Mouse (Mus musculus) MEL (cell line): ENCODE measurements around the gene Mrps24.

ENCODE experiments used
- CTCF ChIP-seq, 3 experiments: IDR thresholded peaks in 2 of 3; conservative IDR thresholded peaks in 1 of 3; 2 replicates each; pipeline ENCODE4 v1.5.1; 2011 to 2012; ENCODE audit warnings: low read length in 3 of 3, low read depth in 2 of 3, mild to moderate bottlenecking in 2 of 3, improper control_type of control experiment in 1 of 3, inconsistent platforms in 1 of 3, mixed read lengths in 1 of 3, moderate library complexity in 1 of 3; ENCODE audit not compliant: control insufficient read depth in 1 of 3, insufficient read depth in 1 of 3, poor library complexity in 1 of 3, severe bottlenecking in 1 of 3
- GABPA ChIP-seq: IDR thresholded peaks from 2 replicates; pipeline ENCODE4 v1.6.1; 2012; ENCODE audit warnings: low read depth, mild to moderate bottlenecking, inconsistent platforms, low read length, improper control_type of control experiment, moderate library complexity
- HCFC1 ChIP-seq: IDR thresholded peaks from 2 replicates; pipeline ENCODE4 v1.6.1; 2012; ENCODE audit warnings: low read depth, mild to moderate bottlenecking, inconsistent platforms, low read length, improper control_type of control experiment, moderate library complexity
- JUND ChIP-seq: IDR thresholded peaks from 2 replicates; pipeline ENCODE4 v1.6.1; 2011; ENCODE audit warnings: low read depth, mild to moderate bottlenecking, improper control_type of control experiment, low read length
- MAFK ChIP-seq: IDR thresholded peaks from 2 replicates; pipeline ENCODE4 v1.6.1; 2011; ENCODE audit warnings: low read depth, mild to moderate bottlenecking, low read length, improper control_type of control experiment, borderline replicate concordance
- MYC ChIP-seq: IDR thresholded peaks from 2 replicates; pipeline ENCODE4 v1.6.1; 2011; ENCODE audit warnings: low read depth, mild to moderate bottlenecking, low read length, improper control_type of control experiment, moderate library complexity
- POLR2A ChIP-seq, 2 experiments: IDR thresholded peaks; 2 replicates each; pipeline ENCODE4 v1.6.1; 2011 to 2012; ENCODE audit warnings: low read length in 2 of 2, mild to moderate bottlenecking in 2 of 2, control low read depth in 1 of 2, improper control_type of control experiment in 1 of 2, low read depth in 1 of 2, moderate library complexity in 1 of 2; ENCODE audit not compliant: control insufficient read depth in 1 of 2, insufficient read depth in 1 of 2, poor library complexity in 1 of 2

- no peak for TF ChIP-seq MAFK
- no peak for TF ChIP-seq CTCF (IDR thresholded peaks at IDR 0.05 in 2 of 3, conservative IDR thresholded peaks at IDR 0.05 in 1 of 3; ENCODE audit: control insufficient read depth in 1 of 3, insufficient read depth in 1 of 3, low read depth in 2 of 3, low read length in 3 of 3, poor library complexity in 1 of 3, severe bottlenecking in 1 of 3)
- TF ChIP-seq MYC = no peak
- TF ChIP-seq HCFC1 = no peak
- TF ChIP-seq POLR2A (IDR thresholded peaks at IDR 0.05; ENCODE audit: control insufficient read depth in 1 of 2, insufficient read depth in 1 of 2, low read depth in 1 of 2, low read length in 2 of 2, poor library complexity in 1 of 2) = no peak
- no peak for TF ChIP-seq JUND
- no peak for TF ChIP-seq GABPA
These were observed 23.6 kb upstream of the Mrps24 start for GRCm38 (mm10) chr11:5738888-5739632.
